ENCODE assay signal across 10 mouse cellular contexts in genomic region chr6:58772014-58772413, GRCm38 (mm10). TPM values are rescaled to one million over a fixed set of nuclear protein-coding genes. Genes with fewer than 3 reads are reported as not detected.
DNase-seq lines count a peak whose midpoint lies in the region; ATAC-seq and TF ChIP-seq lines count a peak whose summit lies in the region.
"Had no signal": no experiment of that assay in that cellular context is flagged by ENCODE, and none has a peak within 500 bp of the region (broad histone marks: within the 10 kb centered on the region; RNA-seq: fewer than 3 reads in every experiment).

No protein-coding gene starts in this region.

- no peaks in the 10 kb centered on the region for H3K4me1 ChIP-seq in intestine, postnatal 0 days (replicated peaks; ENCODE audit: control insufficient read depth, insufficient read depth, low read length)
- no peaks in the 10 kb centered on the region for H3K4me1 ChIP-seq in intestine, embryonic 15.5 days (replicated peaks)
- no peaks in the 10 kb centered on the region for H3K4me1 ChIP-seq in ES-E14 (ENCODE audit: control insufficient read depth in 2 of 2, insufficient read depth in 2 of 2, low read length in 2 of 2, poor library complexity in 1 of 2)
- no peaks in the 10 kb centered on the region for H3K4me1 ChIP-seq in cortical plate, adult 2 months (ENCODE audit: control insufficient read depth, insufficient read depth, low read length)
- H3K4me1 ChIP-seq: embryonic facial prominence, embryonic 12.5 days; limb, embryonic 15.5 days had no signal

- in situ Hi-C loops in ES-E14 (cut with MboI; ENCODE audit: low sequenced_read_pairs in 2 of 2, unreplicated experiment in 2 of 2): loop anchor here in 1 of 2 experiments (10.0 kb wide), 1 partner anchor 167 kb away; no protein-coding TSS in a partner anchor

- H3K27me3 ChIP-seq in intestine, postnatal 0 days (replicated peaks; ENCODE audit: control insufficient read depth, insufficient read depth, low read length): no peaks in the 10 kb centered on the region
- H3K27me3 ChIP-seq in intestine, embryonic 15.5 days (replicated peaks): no peaks in the 10 kb centered on the region
- H3K27me3 ChIP-seq in splenic B cell, adult 2 months (ENCODE audit: control insufficient read depth, insufficient read depth, low read length, poor library complexity, severe bottlenecking): no peaks in the 10 kb centered on the region; the same call in 1 of the 2 replicates
- H3K27me3 ChIP-seq: embryonic facial prominence, embryonic 12.5 days; limb, embryonic 15.5 days had no signal

- TF ChIP-seq POLR2A in cortical plate, adult 2 months (IDR thresholded peaks at IDR 0.05; ENCODE audit: extremely low read depth, insufficient read depth, low read length): no peak

- no peaks in the 10 kb centered on the region for H3K9me3 ChIP-seq in intestine, postnatal 0 days (ENCODE audit: control insufficient read depth)
- no peaks in the 10 kb centered on the region for H3K9me3 ChIP-seq in intestine, embryonic 15.5 days
- no peaks in the 10 kb centered on the region for H3K9me3 ChIP-seq in ES-E14 (ENCODE audit: control insufficient read depth, insufficient read depth, low read depth, low read length)
- H3K9me3 ChIP-seq: embryonic facial prominence, embryonic 12.5 days; limb, embryonic 15.5 days had no signal

- H3K9ac ChIP-seq in intestine, postnatal 0 days (ENCODE audit: low read depth, low read length): no peak overlapping the region
- no peak overlapping the region for H3K9ac ChIP-seq in intestine, embryonic 15.5 days
- no peak overlapping the region for H3K9ac ChIP-seq in ES-E14 (ENCODE audit: insufficient read depth, low read depth, low read length, poor library complexity, severe bottlenecking)
- H3K9ac ChIP-seq: embryonic facial prominence, embryonic 12.5 days; limb, embryonic 15.5 days had no signal

- H3K27ac ChIP-seq in intestine, postnatal 0 days (ENCODE audit: low read depth, low read length): no peak overlapping the region
- no peak overlapping the region for H3K27ac ChIP-seq in intestine, embryonic 15.5 days
- H3K27ac ChIP-seq in ES-E14 (ENCODE audit: insufficient read depth, low read depth, low read length, poor library complexity, severe bottlenecking): no peak overlapping the region
- H3K27ac ChIP-seq in cortical plate, adult 2 months (ENCODE audit: insufficient read depth, low read length): no peak overlapping the region
- H3K27ac ChIP-seq: embryonic facial prominence, embryonic 12.5 days; limb, embryonic 15.5 days had no signal

- DNase-seq in ES-E14 (ENCODE audit: low read depth, low spot score): peak; percentile 34
- peak; percentile 18 for DNase-seq in hindlimb bud, embryonic 11.5 days (ENCODE audit: extremely low spot score, low read depth, low spot score)
- DNase-seq in lung, postnatal 14 days: peak; percentile 9
- peak; percentile 5 for DNase-seq in splenic B cell, adult 2 months (ENCODE audit: low read depth, low spot score)
- DNase-seq in gastrocnemius, adult 18-20 months (ENCODE audit: low spot score): no peak

- no peak overlapping the region for H3K4me3 ChIP-seq in intestine, postnatal 0 days (ENCODE audit: low read depth, low read length)
- no peak overlapping the region for H3K4me3 ChIP-seq in intestine, embryonic 15.5 days (replicated peaks)
- no peak overlapping the region for H3K4me3 ChIP-seq in ES-E14 (ENCODE audit: insufficient read depth in 1 of 2, low read depth in 1 of 2, low read length in 2 of 2, poor library complexity in 1 of 2, severe bottlenecking in 1 of 2)
- H3K4me3 ChIP-seq in cortical plate, adult 2 months (ENCODE audit: insufficient read depth, low read length): no peak overlapping the region
- H3K4me3 ChIP-seq: embryonic facial prominence, embryonic 12.5 days; limb, embryonic 15.5 days had no signal

- peak; percentile 90 for TF ChIP-seq CTCF in intestine, postnatal 0 days (IDR thresholded peaks at IDR 0.05; ENCODE audit: low read depth)
- peak; percentile 50; the same call in 1 of the 2 replicates for TF ChIP-seq CTCF in cortical plate, adult 2 months (IDR thresholded peaks at IDR 0.05; ENCODE audit: extremely low read depth, insufficient read depth, low read length)

- no peak overlapping the region for H3K4me2 ChIP-seq in intestine, postnatal 0 days (replicated peaks; ENCODE audit: low read depth)
- no peak overlapping the region for H3K4me2 ChIP-seq in intestine, embryonic 15.5 days (replicated peaks)
- H3K4me2 ChIP-seq: embryonic facial prominence, embryonic 12.5 days; limb, embryonic 15.5 days had no signal

- no peaks in the 10 kb centered on the region for H3K36me3 ChIP-seq in intestine, postnatal 0 days (ENCODE audit: control insufficient read depth, insufficient read depth)
- no peaks in the 10 kb centered on the region for H3K36me3 ChIP-seq in intestine, embryonic 15.5 days
- H3K36me3 ChIP-seq in ES-E14 (ENCODE audit: control insufficient read depth, insufficient read depth, low read length, poor library complexity, severe bottlenecking): no peaks in the 10 kb centered on the region
- no peaks in the 10 kb centered on the region for H3K36me3 ChIP-seq in splenic B cell, adult 2 months (ENCODE audit: control insufficient read depth, insufficient read depth, low read length, poor library complexity, severe bottlenecking)
- H3K36me3 ChIP-seq: embryonic facial prominence, embryonic 12.5 days; limb, embryonic 15.5 days had no signal

- ATAC-seq in intestine, postnatal 0 days: no peak
- ATAC-seq in intestine, embryonic 15.5 days: no peak

- WGBS in intestine, postnatal 0 days: 0% methylated on average over 1 of the region's 1 CpGs
- WGBS in intestine, embryonic 15.5 days: 3% methylated on average over 1 of the region's 1 CpGs

TF ChIP-seq in ES-E14, 5 proteins besides CTCF, POLR2A, EP300 and RAD21:
- no peak for TF ChIP-seq MAFK (IDR thresholded peaks at IDR 0.05; ENCODE audit: insufficient read depth, low read depth, low read length)
- TF ChIP-seq ZC3H11A (IDR thresholded peaks at IDR 0.05; ENCODE audit: borderline replicate concordance, low read depth, low read length): peak; percentile 83; the same call in 1 of the 2 replicates

RNA-seq across cellular contexts. Expression of gene Herc3, which starts 59.3 kb away (rescaled TPM):
- polyA plus RNA-seq in intestine, postnatal 0 days (2015; fragmentation: Nextera tagmentation; extraction: Ambion mirVana): 14.3 and 18.7 TPM in 2 replicates
- polyA plus RNA-seq in intestine, embryonic 15.5 days (2015; fragmentation: Nextera tagmentation; extraction: Ambion mirVana): 13.8 and 14.6 TPM in 2 replicates
- 14.4 and 14.9 TPM in 2 replicates for total RNA-seq in ES-E14 (2012; rRNA removed)
- 142 and 155 TPM in 2 replicates for polyA plus RNA-seq in cortical plate, adult 2 months (2012; rRNA removed)
- 10 to 100 TPM; 50.9 to 64.2 TPM for total RNA-seq in gastrocnemius, adult 18-20 months (2021)
